Mouse (Mus musculus) neural tube, embryonic 14.5 days (tissue): Measurements from ENCODE around the gene Aox4. TPM values are rescaled to one million over a fixed set of nuclear protein-coding genes. Genes with fewer than 3 reads are reported as not detected.

Source experiments
- ATAC-seq: fragments of 200-750 bp; cut with Nextera tagmentation; 2 replicates; pipeline ENCODE4 v1.8.0; 2017; ENCODE audit warnings: low read depth, mild to moderate bottlenecking, moderate TSS enrichment, moderate library complexity
- H3K27ac ChIP-seq: fragments of 300-500 bp; sonication (generic); 2 replicates; pipeline ENCODE4 v1.5.1; 2014; ENCODE audit warnings: low read depth, mild to moderate bottlenecking, control low read depth, low read length, moderate library complexity, mixed read lengths
- H3K27me3 ChIP-seq: fragments of 300-500 bp; sonication (generic); 2 replicates; pipeline ENCODE4 v1.6.1; 2014; ENCODE audit warnings: low read length; ENCODE audit not compliant: control insufficient read depth, insufficient read depth
- H3K36me3 ChIP-seq: fragments of 300-500 bp; sonication (generic); 2 replicates; pipeline ENCODE4 v1.6.1; 2014; ENCODE audit warnings: low read length, mixed read lengths; ENCODE audit not compliant: control insufficient read depth, insufficient read depth
- H3K4me1 ChIP-seq: fragments of 300-500 bp; sonication (generic); 2 replicates; pipeline ENCODE4 v1.6.1; 2014; ENCODE audit warnings: low read length; ENCODE audit not compliant: control insufficient read depth, insufficient read depth
- H3K4me2 ChIP-seq: fragments of 300-500 bp; sonication (generic); 2 replicates; pipeline ENCODE4 v1.6.1; 2014; ENCODE audit warnings: mild to moderate bottlenecking, low read depth, low read length, control low read depth
- H3K4me3 ChIP-seq: fragments of 300-500 bp; sonication (generic); 2 replicates; pipeline ENCODE4 v1.5.1; 2014; ENCODE audit warnings: low read depth, low read length, control low read depth, mixed read lengths
- H3K9ac ChIP-seq: fragments of 300-500 bp; sonication (generic); replicated peaks from 2 replicates; pipeline ENCODE4 v1.6.1; 2014; ENCODE audit warnings: low read depth, mild to moderate bottlenecking, control low read depth, low read length, mixed read lengths
- H3K9me3 ChIP-seq: fragments of 300-500 bp; sonication (generic); 2 replicates; pipeline ENCODE4 v1.6.1; 2016; ENCODE audit warnings: low read length; ENCODE audit not compliant: control insufficient read depth
- WGBS: fragments of 180-500 bp; shearing (Covaris S2); extraction: QIAGEN DNeasy Blood & Tissue Kit; methylation state at CpG from one replicate; pipeline ENCODE4 v1.1.7; 2014; 5-methylcytosine and 5-hydroxymethylcytosine counted together
- polyA plus RNA-seq: library from polyadenylated mRNA; unstranded; fragments of >200 nt; fragmentation: Nextera tagmentation; extraction: Ambion mirVana; gene quantifications from 2 replicates; pipeline ENCODE4 v1.2.1, GENCODE M21; 2014

Gene Aox4
- polyA plus RNA-seq, 1 experiment from 2014 or later = 0.51 TPM

DNA sequence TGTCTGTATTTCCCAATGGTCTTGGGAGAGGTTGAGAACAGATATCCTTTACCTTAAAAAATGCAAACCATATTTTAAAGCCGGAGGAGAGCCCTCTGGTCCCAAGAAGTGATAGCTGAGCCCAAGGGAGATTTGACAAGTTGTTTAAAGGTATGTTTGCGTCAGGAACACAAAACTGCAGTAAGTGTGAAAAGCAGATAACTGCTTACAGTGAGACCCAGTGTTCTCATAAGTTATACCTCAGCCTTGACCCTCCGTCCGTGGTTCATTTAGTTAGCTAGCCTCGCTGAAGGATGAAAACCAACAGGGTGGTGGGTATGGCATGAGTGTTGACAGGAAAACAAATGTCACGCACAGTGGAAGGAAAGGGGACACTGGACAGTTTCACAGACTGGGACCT lies 92.8 kb downstream of the Aox4 start:
- Histone ChIP-seq H3K9ac (no peak overlapping the region), H3K36me3 (no peaks in the 10 kb centered on the region), H3K27ac (no peak overlapping the region), H3K4me3 (no peak overlapping the region), H3K9me3 (no peaks in the 10 kb centered on the region), H3K4me1 (no peaks in the 10 kb centered on the region), H3K27me3 (no peaks in the 10 kb centered on the region), H3K4me2 (no peak overlapping the region)
- 93% methylated on average over 6 of the region's 6 CpGs for WGBS
- ATAC-seq = no peak

DNA sequence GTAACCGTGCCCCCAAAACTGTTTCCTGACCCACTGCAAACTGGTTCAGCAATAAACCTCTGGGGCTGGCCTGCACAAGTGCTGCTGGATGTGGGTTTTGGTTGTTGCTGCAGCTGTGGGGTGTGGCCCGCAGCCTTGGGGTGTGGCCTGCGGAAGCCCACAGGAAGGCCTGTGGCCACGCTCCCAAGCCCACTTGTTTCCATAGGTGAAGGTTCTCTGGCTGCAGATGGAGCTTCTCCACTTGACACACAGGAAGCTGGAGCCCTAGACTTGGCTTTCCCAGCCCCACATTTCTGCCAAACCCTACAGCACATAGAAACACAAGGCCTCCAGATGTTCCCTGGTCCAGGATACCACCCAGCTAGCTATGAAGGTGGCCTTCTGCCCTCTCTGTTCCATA lies 93.5 kb downstream of the Aox4 start:
- Histone ChIP-seq H3K9me3 (no peaks in the 10 kb centered on the region), H3K4me2 (no peak overlapping the region), H3K27ac (no peak overlapping the region), H3K9ac (no peak overlapping the region), H3K36me3 (no peaks in the 10 kb centered on the region), H3K27me3 (no peaks in the 10 kb centered on the region), H3K4me1 (no peaks in the 10 kb centered on the region), H3K4me3 (no peak overlapping the region)
- 83% methylated on average over 4 of the region's 4 CpGs for WGBS
- no peak for ATAC-seq

DNA sequence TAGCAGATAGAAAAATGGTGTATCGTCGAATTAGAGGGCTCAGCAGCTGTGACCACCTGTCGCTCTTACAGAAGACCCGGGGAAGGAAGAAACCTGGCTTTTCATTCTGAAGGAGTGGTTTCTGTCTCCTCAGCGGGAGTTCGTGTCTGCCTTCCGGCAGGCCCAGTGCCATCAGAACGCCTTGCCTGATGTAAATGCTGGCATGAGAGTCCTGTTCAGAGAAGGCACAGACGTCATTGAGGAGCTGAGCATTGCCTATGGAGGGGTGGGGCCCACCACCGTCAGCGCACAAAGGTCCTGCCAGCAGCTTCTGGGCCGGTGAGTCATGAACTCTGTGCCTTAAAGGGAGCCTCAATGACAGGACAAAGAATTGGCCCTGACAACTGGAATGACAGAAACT lies 94.1 kb downstream of the Aox4 start:
- Histone ChIP-seq H3K4me3 (no peak overlapping the region), H3K9me3 (no peaks in the 10 kb centered on the region), H3K4me1 (no peaks in the 10 kb centered on the region), H3K9ac (no peak overlapping the region), H3K27me3 (no peaks in the 10 kb centered on the region), H3K27ac (no peak overlapping the region), H3K36me3 (no peaks in the 10 kb centered on the region), H3K4me2 (no peak overlapping the region)
- WGBS = 58% methylated on average over 12 of the region's 12 CpGs
- ATAC-seq = no peak

DNA sequence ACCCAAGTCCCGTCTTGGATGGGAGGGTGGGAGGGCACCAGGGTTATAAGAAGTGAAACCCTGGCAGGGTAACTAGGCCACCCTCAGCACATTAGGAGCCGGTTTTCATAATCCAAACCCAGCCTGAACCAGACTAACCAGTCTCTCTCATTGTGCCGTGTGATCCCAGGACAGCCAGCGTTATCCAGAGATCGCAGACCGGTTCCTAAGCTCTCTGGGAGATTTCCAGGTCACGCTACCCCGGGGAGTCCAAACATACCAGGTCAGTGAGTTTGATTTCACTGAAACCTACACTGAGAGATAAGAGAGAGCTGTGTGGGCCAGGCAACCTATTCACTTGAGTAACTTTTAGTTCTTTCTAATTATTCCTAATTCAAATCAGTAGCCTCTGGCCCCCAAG lies 97.0 kb downstream of the Aox4 start:
- no peak for ATAC-seq
- no peaks in the 10 kb centered on the region for H3K27me3 ChIP-seq
- H3K27ac ChIP-seq = no peak overlapping the region
- no peak overlapping the region for H3K4me3 ChIP-seq
- 89% methylated on average over 8 of the region's 8 CpGs for WGBS
- no peaks in the 10 kb centered on the region for H3K36me3 ChIP-seq
- no peak overlapping the region for H3K9ac ChIP-seq
- H3K4me1 ChIP-seq = no peaks in the 10 kb centered on the region
- no peaks in the 10 kb centered on the region for H3K9me3 ChIP-seq
- no peak overlapping the region for H3K4me2 ChIP-seq

DNA sequence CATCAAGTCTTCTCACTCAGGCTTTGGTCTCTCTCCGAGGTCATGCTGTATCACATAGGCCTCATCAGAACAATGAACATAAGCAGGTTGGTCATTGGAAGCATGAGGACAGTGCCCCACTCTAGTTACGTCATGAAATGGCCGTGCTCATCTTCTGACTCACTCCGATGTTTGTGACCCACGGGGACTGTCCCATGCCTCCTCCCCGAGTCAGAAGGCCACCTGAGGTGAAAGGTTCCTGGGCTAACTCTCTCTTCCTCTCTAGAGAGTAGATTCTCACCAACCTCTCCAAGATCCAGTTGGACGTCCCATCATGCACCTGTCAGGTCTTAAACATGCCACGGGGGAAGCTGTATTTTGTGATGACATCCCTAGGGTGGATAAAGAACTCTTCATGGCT lies 98.4 kb downstream of the Aox4 start:
- no peak overlapping the region for H3K4me3 ChIP-seq
- no peaks in the 10 kb centered on the region for H3K36me3 ChIP-seq
- H3K27me3 ChIP-seq = no peaks in the 10 kb centered on the region
- H3K9ac ChIP-seq = no peak overlapping the region
- H3K27ac ChIP-seq = no peak overlapping the region
- ATAC-seq = no peak
- no peaks in the 10 kb centered on the region for H3K4me1 ChIP-seq
- H3K9me3 ChIP-seq = no peaks in the 10 kb centered on the region
- 91% methylated on average over 8 of the region's 8 CpGs for WGBS
- H3K4me2 ChIP-seq = no peak overlapping the region

DNA sequence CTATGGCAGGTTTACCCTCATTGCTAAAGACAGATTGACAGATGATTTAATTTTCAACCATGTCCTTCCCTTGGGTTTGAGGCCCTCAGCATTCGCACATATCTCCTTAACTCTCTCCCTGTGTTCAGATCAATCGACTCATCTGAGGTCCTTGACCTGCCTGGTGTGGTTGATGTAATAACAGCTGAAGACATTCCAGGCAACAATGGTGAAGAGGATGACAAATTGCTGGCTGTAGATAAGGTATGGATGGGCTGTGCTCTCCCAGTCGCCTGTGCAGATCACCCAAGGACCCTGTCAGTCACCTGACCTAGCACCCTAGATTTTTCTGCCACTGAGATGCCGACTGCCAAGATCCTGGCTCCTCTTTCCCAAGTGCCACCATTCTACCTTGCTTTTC lies 99.7 kb downstream of the Aox4 start:
- H3K9me3 ChIP-seq = no peaks in the 10 kb centered on the region
- no peak overlapping the region for H3K4me3 ChIP-seq
- no peaks in the 10 kb centered on the region for H3K4me1 ChIP-seq
- H3K27ac ChIP-seq = no peak overlapping the region
- H3K36me3 ChIP-seq = no peaks in the 10 kb centered on the region
- no peak overlapping the region for H3K4me2 ChIP-seq
- 85% methylated on average over 4 of the region's 4 CpGs for WGBS
- H3K27me3 ChIP-seq = no peaks in the 10 kb centered on the region
- ATAC-seq = no peak
- no peak overlapping the region for H3K9ac ChIP-seq

DNA sequence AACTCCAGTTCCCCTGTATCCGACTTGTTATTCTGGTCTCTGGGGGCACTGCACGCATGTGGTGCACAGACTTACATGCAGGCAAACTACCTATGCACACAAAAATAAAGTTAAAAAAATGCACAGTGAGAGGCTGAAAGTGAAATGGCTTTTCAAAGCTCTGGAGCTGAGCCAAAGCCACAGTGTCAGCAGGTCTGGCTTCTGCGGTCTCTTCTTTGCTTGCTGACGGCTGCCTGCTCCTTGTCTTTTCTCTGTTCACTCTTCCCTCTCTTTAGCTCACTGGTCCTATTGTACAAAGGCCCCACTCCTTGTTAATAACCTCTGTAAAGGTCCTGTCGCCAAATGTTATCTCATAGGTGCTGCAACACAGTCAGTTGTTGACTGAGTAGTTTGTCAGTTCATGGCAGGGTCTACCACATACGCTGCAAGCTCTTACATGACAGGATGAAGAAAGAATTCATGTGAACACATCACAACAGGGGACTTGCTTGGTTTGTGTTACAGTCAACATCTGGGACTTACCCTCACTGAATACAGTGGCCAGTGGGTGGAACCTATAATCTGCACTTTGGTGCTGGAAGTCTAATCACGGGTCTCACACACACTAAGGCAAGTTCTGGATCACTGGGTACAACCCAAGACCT lies 101.1 kb downstream of the Aox4 start:
- ATAC-seq = no peak
- H3K27me3 ChIP-seq = no peaks in the 10 kb centered on the region
- no peaks in the 10 kb centered on the region for H3K9me3 ChIP-seq
- H3K27ac ChIP-seq = no peak overlapping the region
- H3K36me3 ChIP-seq = no peaks in the 10 kb centered on the region
- H3K4me2 ChIP-seq = no peak overlapping the region
- no peak overlapping the region for H3K4me3 ChIP-seq
- 80% methylated on average over 7 of the region's 7 CpGs for WGBS
- H3K4me1 ChIP-seq = no peaks in the 10 kb centered on the region
- H3K9ac ChIP-seq = no peak overlapping the region

DNA sequence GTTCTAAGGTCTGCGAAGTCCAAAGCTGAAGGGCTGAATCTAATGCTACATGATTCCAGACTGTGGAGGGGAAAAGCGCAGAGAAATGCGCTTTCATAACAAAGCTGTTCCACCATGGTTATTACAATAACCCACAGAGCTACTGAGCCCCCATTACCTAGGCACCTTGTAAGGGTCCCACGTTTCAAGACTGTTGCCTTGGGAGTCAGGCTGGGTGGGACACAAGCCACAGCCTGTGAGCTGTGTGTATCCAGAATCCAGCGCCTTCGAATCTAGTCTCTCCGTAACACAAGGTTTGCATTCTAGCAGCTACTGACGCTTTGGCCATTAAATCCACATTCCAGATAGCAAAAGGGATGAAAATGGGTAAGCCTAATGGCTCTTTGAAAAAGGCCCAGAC lies 103.0 kb downstream of the Aox4 start:
- H3K4me2 ChIP-seq = no peak overlapping the region
- H3K4me1 ChIP-seq = no peaks in the 10 kb centered on the region
- no peak overlapping the region for H3K9ac ChIP-seq
- no peak overlapping the region for H3K27ac ChIP-seq
- no peaks in the 10 kb centered on the region for H3K36me3 ChIP-seq
- no peaks in the 10 kb centered on the region for H3K9me3 ChIP-seq
- WGBS = 93% methylated on average over 8 of the region's 8 CpGs
- H3K27me3 ChIP-seq = no peaks in the 10 kb centered on the region
- ATAC-seq = no peak
- no peak overlapping the region for H3K4me3 ChIP-seq

DNA sequence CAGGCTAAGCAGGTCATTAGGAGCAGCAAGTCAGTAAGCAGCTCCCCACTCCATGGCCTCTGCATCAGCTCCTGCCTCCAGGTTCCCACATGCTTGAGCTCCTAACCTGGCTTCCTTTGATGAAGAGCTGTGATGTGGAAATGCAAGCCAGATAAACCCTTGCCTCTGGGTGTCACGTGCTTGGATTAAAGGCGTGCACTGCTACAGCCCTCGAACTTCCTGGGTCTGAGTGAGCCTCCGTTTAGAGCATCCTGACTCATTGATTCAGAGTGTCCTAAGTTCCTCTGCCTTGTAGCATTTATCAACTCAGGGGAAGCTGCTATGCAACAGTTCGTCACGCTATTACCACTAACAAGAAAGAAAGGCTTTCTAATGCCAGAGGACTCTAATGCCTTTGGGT lies 105.3 kb downstream of the Aox4 start:
- H3K4me1 ChIP-seq = no peaks in the 10 kb centered on the region
- H3K27me3 ChIP-seq = no peaks in the 10 kb centered on the region
- H3K4me2 ChIP-seq = no peak overlapping the region
- H3K9ac ChIP-seq = no peak overlapping the region
- H3K27ac ChIP-seq = no peak overlapping the region
- no peaks in the 10 kb centered on the region for H3K36me3 ChIP-seq
- H3K4me3 ChIP-seq = no peak overlapping the region
- WGBS = 77% methylated on average over 6 of the region's 6 CpGs
- ATAC-seq = no peak
- H3K9me3 ChIP-seq = no peaks in the 10 kb centered on the region
